Mouse (Mus musculus): ENCODE measurements around the gene Dclk2.

The Dclk2 gene

GRCm38 (mm10) chr3:86797871-86798460 is 122.7 kb downstream of the Dclk2 start:
- no peak for DNase-seq (ENCODE audit: low read depth, low spot score)

- peak; percentile 29 for DNase-seq (ENCODE audit: low read depth, low spot score)
These were observed 123.9 kb downstream of the Dclk2 start for GRCm38 (mm10) chr3:86796716-86797115.

GRCm38 (mm10) chr3:86793720-86794191 is 126.9 kb downstream of the Dclk2 start:
- DNase-seq (ENCODE audit: low read depth, low spot score): no peak

- no peak for DNase-seq (ENCODE audit: low read depth, low spot score)
These were observed 127.4 kb downstream of the Dclk2 start for GRCm38 (mm10) chr3:86793264-86793663.

GRCm38 (mm10) chr3:86789752-86790151 is 130.9 kb downstream of the Dclk2 start:
- no peak for DNase-seq (ENCODE audit: low read depth, low spot score)

GRCm38 (mm10) chr3:86788711-86789110 is 131.9 kb downstream of the Dclk2 start:
- peak; percentile 40 for DNase-seq (ENCODE audit: low read depth, low spot score)

GRCm38 (mm10) chr3:86787423-86788123 is 133.1 kb downstream of the Dclk2 start:
- no peak for DNase-seq (ENCODE audit: low read depth, low spot score)

- DNase-seq (ENCODE audit: low read depth, low spot score): no peak
These were observed 133.8 kb downstream of the Dclk2 start for GRCm38 (mm10) chr3:86786845-86787351.

- no peak for DNase-seq (ENCODE audit: low read depth, low spot score)
These were observed 134.4 kb downstream of the Dclk2 start for GRCm38 (mm10) chr3:86786280-86786679.

GRCm38 (mm10) chr3:86784930-86785329 is 135.7 kb downstream of the Dclk2 start:
- no peak for DNase-seq (ENCODE audit: low read depth, low spot score)

- DNase-seq (ENCODE audit: low read depth, low spot score): no peak
These were observed 136.6 kb downstream of the Dclk2 start for GRCm38 (mm10) chr3:86784051-86784450.

- no peak for DNase-seq (ENCODE audit: low read depth, low spot score)
These were observed 140.9 kb downstream of the Dclk2 start for GRCm38 (mm10) chr3:86779704-86780103.

- DNase-seq (ENCODE audit: low read depth, low spot score): no peak
These were observed 145.2 kb downstream of the Dclk2 start for GRCm38 (mm10) chr3:86775444-86775828.

GRCm38 (mm10) chr3:86774566-86775443 is 145.8 kb downstream of the Dclk2 start:
- no peak for DNase-seq (ENCODE audit: low read depth, low spot score)

GRCm38 (mm10) chr3:86768969-86769368 is 151.7 kb downstream of the Dclk2 start:
- DNase-seq (ENCODE audit: low read depth, low spot score): no peak

GRCm38 (mm10) chr3:86768553-86768952 is 152.1 kb downstream of the Dclk2 start:
- no peak for DNase-seq (ENCODE audit: low read depth, low spot score)

- DNase-seq (ENCODE audit: low read depth, low spot score): no peak
These were observed 158.2 kb downstream of the Dclk2 start for GRCm38 (mm10) chr3:86762456-86762855.

GRCm38 (mm10) chr3:86762036-86762415 is 158.6 kb downstream of the Dclk2 start:
- no peak for DNase-seq (ENCODE audit: low read depth, low spot score)

GRCm38 (mm10) chr3:86761095-86762035 is 159.3 kb downstream of the Dclk2 start:
- DNase-seq (ENCODE audit: low read depth, low spot score): peak; percentile 26

- DNase-seq (ENCODE audit: low read depth, low spot score): no peak
These were observed 160.2 kb downstream of the Dclk2 start for GRCm38 (mm10) chr3:86760474-86760873.

- no peak for DNase-seq (ENCODE audit: low read depth, low spot score)
These were observed 160.8 kb downstream of the Dclk2 start for GRCm38 (mm10) chr3:86759834-86760233.

Measured in WW6 (cell line).